Mouse (Mus musculus) forebrain, embryonic 12.5 days (tissue): ENCODE measurements around the gene Kcnk2. TPM values are rescaled to one million over a fixed set of nuclear protein-coding genes. Genes with fewer than 3 reads are reported as not detected.
"Not testable (repeated sequence)": the region's sequence is repeated elsewhere in the genome, so short reads cannot be mapped to it uniquely, and the experiment has no call there.

ENCODE experiments used
- ATAC-seq: fragments of 200-750 bp; cut with Nextera tagmentation; 2 replicates; pipeline ENCODE4 v1.8.0; 2017; ENCODE audit warnings: moderate TSS enrichment; ENCODE audit not compliant: low FRiP score
- H3K27ac ChIP-seq: fragments of 300-500 bp; sonication (generic); 2 replicates; pipeline ENCODE4 v1.5.1; 2016; ENCODE audit warnings: mild to moderate bottlenecking
- H3K27me3 ChIP-seq: fragments of 300-500 bp; sonication (generic); 2 replicates; pipeline ENCODE4 v1.6.1; 2016; ENCODE audit warnings: mild to moderate bottlenecking
- H3K36me3 ChIP-seq: fragments of 300-500 bp; sonication (generic); replicated peaks from 2 replicates; pipeline ENCODE4 v1.6.1; 2016; ENCODE audit warnings: mild to moderate bottlenecking
- H3K4me1 ChIP-seq: fragments of 300-500 bp; sonication (generic); 2 replicates; pipeline ENCODE4 v1.6.1; 2016
- H3K4me2 ChIP-seq: fragments of 300-500 bp; sonication (generic); 2 replicates; pipeline ENCODE4 v1.6.1; 2016; ENCODE audit warnings: mild to moderate bottlenecking, moderate library complexity
- H3K4me3 ChIP-seq: fragments of 300-500 bp; sonication (generic); replicated peaks from 2 replicates; pipeline ENCODE4 v1.5.1; 2016; ENCODE audit warnings: mild to moderate bottlenecking
- H3K9ac ChIP-seq: fragments of 300-500 bp; sonication (generic); 2 replicates; pipeline ENCODE4 v1.6.1; 2016; ENCODE audit warnings: mild to moderate bottlenecking
- H3K9me3 ChIP-seq: fragments of 300-500 bp; sonication (generic); 2 replicates; pipeline ENCODE4 v1.6.1; 2016
- WGBS: fragments of 180-500 bp; shearing (Covaris S2); methylation state at CpG from one replicate; pipeline ENCODE4 v1.1.7; 2016; 5-methylcytosine and 5-hydroxymethylcytosine counted together
- polyA plus RNA-seq: library from polyadenylated mRNA; unstranded; fragments of >200 nt; fragmentation: Nextera tagmentation; extraction: Ambion mirVana; gene quantifications from 2 replicates; pipeline ENCODE4 v1.2.1, GENCODE M21; 2016

Gene Kcnk2
- polyA plus RNA-seq, 1 experiment from 2014 or later, result 10.8 TPM

- H3K9me3 ChIP-seq, result no peaks in the 10 kb centered on the region
- WGBS, result 71% methylated on average over 3 of the region's 3 CpGs
- ATAC-seq, result no peak
Observed at GRCm38 (mm10) chr1:189253207-189253606, 148.9 kb downstream of the Kcnk2 start.

GRCm38 (mm10) chr1:189243206-189243605, 158.9 kb downstream of the Kcnk2 start:
- WGBS, result 84% methylated on average over 2 of the region's 2 CpGs
- H3K36me3 ChIP-seq, H3K4me3 ChIP-seq, H3K27me3 ChIP-seq, H3K4me1 ChIP-seq, H3K27ac ChIP-seq, ATAC-seq, H3K9me3 ChIP-seq, H3K9ac ChIP-seq, H3K4me2 ChIP-seq: not testable (repeated sequence)

More at GRCm38 (mm10) chr1:189253207-189253606, 148.9 kb downstream of the Kcnk2 start:
- H3K27ac ChIP-seq, result no peak overlapping the region
- H3K4me3 ChIP-seq, result no peak overlapping the region
- H3K4me1 ChIP-seq, result no peaks in the 10 kb centered on the region
- no peak overlapping the region for H3K9ac ChIP-seq
- H3K36me3 ChIP-seq, result no peaks in the 10 kb centered on the region; the same call in 1 of the 2 replicates
- H3K27me3 ChIP-seq, result no peaks in the 10 kb centered on the region
- no peak overlapping the region for H3K4me2 ChIP-seq

DNA sequence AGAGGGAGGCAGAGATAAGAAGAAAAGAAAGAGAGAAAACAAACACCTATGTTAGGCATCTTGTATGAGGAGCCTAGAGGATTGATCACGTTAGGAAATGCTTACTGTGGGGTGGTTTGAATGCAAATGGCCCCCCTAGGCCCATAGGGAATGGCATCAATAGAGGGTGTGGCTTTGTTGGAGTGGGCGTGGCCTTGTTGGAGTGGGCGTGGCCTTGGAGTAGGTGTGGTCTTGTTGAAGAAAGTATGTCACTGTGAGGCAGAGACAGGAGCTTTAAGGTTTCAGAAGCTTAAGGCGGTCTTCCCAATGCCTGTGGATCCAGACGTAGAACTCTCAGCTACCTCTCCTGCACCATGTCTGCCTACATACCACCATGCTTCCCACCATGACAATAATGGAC, 166.8 kb downstream of the Kcnk2 start:
- WGBS, result 71% methylated on average over 5 of the region's 5 CpGs

GRCm38 (mm10) chr1:189232829-189233228, 169.2 kb downstream of the Kcnk2 start:
- Histone ChIP-seq H3K4me3 (no peak overlapping the region), H3K9ac (no peak overlapping the region), H3K9me3 (no peaks in the 10 kb centered on the region), H3K27me3 (no peaks in the 10 kb centered on the region), H3K27ac (no peak overlapping the region), H3K36me3 (no peaks in the 10 kb centered on the region), H3K4me2 (no peak overlapping the region), H3K4me1 (peaks cover 9% of the 10 kb centered on the region; the same call in 1 of the 2 replicates)
- 92% methylated on average over 6 of the region's 6 CpGs for WGBS
- ATAC-seq, result no peak

More for the DNA sequence above, 166.8 kb downstream of the Kcnk2 start:
- Histone ChIP-seq H3K27ac (no peak overlapping the region), H3K9me3 (no peaks in the 10 kb centered on the region), H3K9ac (no peak overlapping the region), H3K4me1 (no peaks in the 10 kb centered on the region), H3K4me2 (no peak overlapping the region), H3K27me3 (no peaks in the 10 kb centered on the region), H3K4me3 (no peak overlapping the region), H3K36me3 (no peaks in the 10 kb centered on the region)
- no peak for ATAC-seq

- Histone ChIP-seq H3K4me3 (no peak overlapping the region), H3K27me3 (no peaks in the 10 kb centered on the region), H3K4me2 (no peak overlapping the region), H3K4me1 (peaks cover 9% of the 10 kb centered on the region; the same call in 1 of the 2 replicates), H3K36me3 (no peaks in the 10 kb centered on the region), H3K9ac (no peak overlapping the region), H3K27ac (no peak overlapping the region), H3K9me3 (no peaks in the 10 kb centered on the region)
- 77% methylated on average over 19 of the region's 19 CpGs for WGBS
- 0 out of 2 replicates have a peak, but pooled peaks have one; percentile 41 for ATAC-seq
Observed at GRCm38 (mm10) chr1:189228222-189229084, 173.6 kb downstream of the Kcnk2 start.

- H3K27me3 ChIP-seq, result no peaks in the 10 kb centered on the region
- no peak for ATAC-seq
- no peaks in the 10 kb centered on the region for H3K9me3 ChIP-seq
- peaks cover 9% of the 10 kb centered on the region; the same call in 1 of the 2 replicates for H3K4me1 ChIP-seq
- no peak overlapping the region for H3K9ac ChIP-seq
- no peak overlapping the region for H3K27ac ChIP-seq
- 71% methylated on average over 4 of the region's 4 CpGs for WGBS
- H3K36me3 ChIP-seq, result no peaks in the 10 kb centered on the region
- H3K4me2 ChIP-seq, result no peak overlapping the region
- H3K4me3 ChIP-seq, result no peak overlapping the region
Observed at GRCm38 (mm10) chr1:189227479-189227878, 174.6 kb downstream of the Kcnk2 start.

DNA sequence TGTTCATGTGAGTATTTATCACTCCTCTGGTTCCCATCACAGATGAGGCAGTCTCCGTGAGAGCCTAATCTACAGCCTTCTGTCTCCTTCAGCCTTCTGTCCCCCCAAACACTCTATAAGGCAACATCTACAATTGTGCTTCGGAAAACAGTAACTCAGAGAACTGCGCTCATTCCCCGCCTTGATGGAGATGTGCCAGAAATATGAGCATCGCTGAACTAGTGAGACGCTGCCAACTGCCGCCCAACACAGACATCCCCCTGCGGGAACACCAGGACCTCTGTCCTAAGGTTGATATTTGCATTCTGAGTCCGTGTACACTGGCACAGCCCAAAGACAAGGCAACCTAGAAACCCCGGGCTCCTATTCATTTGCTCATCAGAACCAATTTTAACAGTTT, 183.0 kb downstream of the Kcnk2 start:
- Histone ChIP-seq H3K27me3 (no peaks in the 10 kb centered on the region), H3K4me3 (no peak overlapping the region), H3K36me3 (no peaks in the 10 kb centered on the region), H3K4me2 (no peak overlapping the region), H3K27ac (no peak overlapping the region), H3K9me3 (no peaks in the 10 kb centered on the region), H3K9ac (no peak overlapping the region), H3K4me1 (no peaks in the 10 kb centered on the region)
- 83% methylated on average over 10 of the region's 10 CpGs for WGBS
- ATAC-seq, result no peak

GRCm38 (mm10) chr1:189217751-189218564, 184.1 kb downstream of the Kcnk2 start:
- 91% methylated on average over 11 of the region's 11 CpGs for WGBS
- Histone ChIP-seq H3K9ac (no peak overlapping the region), H3K27me3 (no peaks in the 10 kb centered on the region), H3K4me1 (no peaks in the 10 kb centered on the region), H3K36me3 (no peaks in the 10 kb centered on the region), H3K4me3 (no peak overlapping the region), H3K4me2 (no peak overlapping the region), H3K9me3 (no peaks in the 10 kb centered on the region), H3K27ac (no peak overlapping the region)
- ATAC-seq, result no peak

GRCm38 (mm10) chr1:189215131-189215530, 186.9 kb downstream of the Kcnk2 start:
- no peaks in the 10 kb centered on the region for H3K36me3 ChIP-seq
- no peak for ATAC-seq
- H3K27ac ChIP-seq, result no peak overlapping the region
- WGBS, result 82% methylated on average over 9 of the region's 9 CpGs
- no peaks in the 10 kb centered on the region for H3K27me3 ChIP-seq
- H3K9me3 ChIP-seq, result no peaks in the 10 kb centered on the region
- no peak overlapping the region for H3K4me3 ChIP-seq
- H3K4me2 ChIP-seq, result no peak overlapping the region
- H3K9ac ChIP-seq, result no peak overlapping the region
- no peaks in the 10 kb centered on the region for H3K4me1 ChIP-seq

DNA sequence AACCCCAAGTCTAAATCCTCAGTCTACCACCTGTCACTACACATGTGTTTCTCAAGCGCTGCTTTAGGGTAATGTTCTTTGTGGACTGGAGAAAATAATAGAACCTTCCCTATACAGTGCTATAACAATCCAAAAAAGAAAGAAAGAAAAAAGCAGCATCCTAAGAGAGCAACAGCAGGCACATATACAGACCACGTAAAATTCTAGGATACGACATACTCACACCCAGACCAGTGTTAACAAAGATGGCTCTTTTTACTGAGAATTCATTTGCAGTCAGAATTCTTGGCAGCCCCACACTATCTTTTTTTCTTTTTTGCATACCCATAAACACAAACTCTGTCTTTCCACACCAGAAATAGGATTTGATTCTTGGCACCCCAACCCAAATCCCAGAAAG, 187.6 kb downstream of the Kcnk2 start:
- 0 out of 2 replicates have a peak, but pooled peaks cover 1% of the 10 kb centered on the region for H3K4me1 ChIP-seq
- H3K4me3 ChIP-seq, result no peak overlapping the region
- ATAC-seq, result no peak
- no peaks in the 10 kb centered on the region for H3K9me3 ChIP-seq
- no peaks in the 10 kb centered on the region for H3K36me3 ChIP-seq
- no peak overlapping the region for H3K9ac ChIP-seq
- WGBS, result 97% methylated on average over 3 of the region's 3 CpGs
- no peak overlapping the region for H3K4me2 ChIP-seq
- H3K27me3 ChIP-seq, result no peaks in the 10 kb centered on the region
- H3K27ac ChIP-seq, result no peak overlapping the region

DNA sequence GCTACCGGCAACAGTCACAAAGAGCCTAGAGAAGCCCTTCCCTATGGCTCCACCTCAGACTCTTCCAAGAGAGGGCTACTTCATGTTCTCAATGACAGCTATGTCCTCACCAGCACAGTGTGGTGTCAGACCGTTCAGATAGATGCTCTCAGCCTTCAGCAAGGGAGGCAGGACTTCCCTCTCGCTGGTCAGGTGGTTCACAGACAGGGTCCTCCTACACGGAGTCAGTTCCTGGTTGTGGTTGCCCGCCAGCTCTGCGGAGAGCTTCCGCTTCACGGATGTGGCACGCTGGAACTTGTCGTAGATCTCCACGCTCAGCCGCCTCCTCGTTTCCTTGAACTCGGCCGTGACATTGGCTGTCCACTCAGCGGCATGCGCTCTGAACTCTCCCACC, 192.4 kb downstream of the Kcnk2 start:
- 87% methylated on average over 17 of the region's 17 CpGs for WGBS
- peak; percentile 58 for ATAC-seq
- H3K36me3 ChIP-seq, result peaks cover 4% of the 10 kb centered on the region; the same call in 1 of the 2 replicates
- H3K27ac ChIP-seq, result no peak overlapping the region
- H3K27me3 ChIP-seq, result no peaks in the 10 kb centered on the region
- no peak overlapping the region for H3K4me2 ChIP-seq
- no peak overlapping the region for H3K4me3 ChIP-seq
- H3K9ac ChIP-seq, result no peak overlapping the region
- H3K4me1 ChIP-seq, result peaks cover 11% of the 10 kb centered on the region; the same call in 1 of the 2 replicates
- no peaks in the 10 kb centered on the region for H3K9me3 ChIP-seq

GRCm38 (mm10) chr1:189209029-189209714, 192.9 kb downstream of the Kcnk2 start:
- Histone ChIP-seq H3K36me3 (peaks cover 4% of the 10 kb centered on the region; the same call in 1 of the 2 replicates), H3K9me3 (no peaks in the 10 kb centered on the region), H3K9ac (no peak overlapping the region), H3K4me2 (no peak overlapping the region), H3K4me1 (peaks cover 11% of the 10 kb centered on the region; the same call in 1 of the 2 replicates), H3K4me3 (no peak overlapping the region), H3K27me3 (no peaks in the 10 kb centered on the region), H3K27ac (no peak overlapping the region)
- WGBS, result 70% methylated on average over 12 of the region's 12 CpGs
- ATAC-seq, result peak; percentile 71
